In genomic region chr3:80058722-80059121, GRCm38 (mm10) we compare ENCODE assay signal across 8 mouse cellular contexts.
DNase-seq lines count a peak whose midpoint lies in the region; ATAC-seq and TF ChIP-seq lines count a peak whose summit lies in the region.

No protein-coding gene starts in this region.

- no peak overlapping the region for H3K4me3 ChIP-seq in embryonic facial prominence, embryonic 14.5 days (ENCODE audit: low read depth, low read length)
- no peak overlapping the region for H3K4me3 ChIP-seq in hindbrain, postnatal 0 days (ENCODE audit: low read length)

- H3K27me3 ChIP-seq in embryonic facial prominence, embryonic 14.5 days (replicated peaks; ENCODE audit: control insufficient read depth, insufficient read depth, low read length), result no peaks in the 10 kb centered on the region
- no peaks in the 10 kb centered on the region for H3K27me3 ChIP-seq in hindbrain, postnatal 0 days (ENCODE audit: insufficient read depth, low read length)

- peak; percentile 64 for DNase-seq in gastrocnemius, adult 18-20 months (ENCODE audit: low spot score)
- DNase-seq in gastrocnemius, postnatal 25 days, result no peak
- peak; percentile 63 for DNase-seq in urinary bladder, postnatal 14 days (ENCODE audit: low spot score)
- no peak for DNase-seq in urinary bladder, adult 2 months (ENCODE audit: low spot score)
- DNase-seq in embryonic facial prominence, embryonic 14.5 days (ENCODE audit: low spot score), result peak; percentile 58
- DNase-seq in hindbrain, postnatal 0 days (ENCODE audit: low spot score), result peak; percentile 75
- peak; percentile 27 to 66 for DNase-seq in lung, adult 18-20 months
- peak; percentile 77 for DNase-seq in testis, postnatal 10 days (ENCODE audit: low spot score)

- no peaks in the 10 kb centered on the region for H3K36me3 ChIP-seq in embryonic facial prominence, embryonic 14.5 days (ENCODE audit: control insufficient read depth, insufficient read depth, low read length)
- no peaks in the 10 kb centered on the region for H3K36me3 ChIP-seq in hindbrain, postnatal 0 days (ENCODE audit: insufficient read depth, low read length)

- no peak overlapping the region for H3K4me2 ChIP-seq in embryonic facial prominence, embryonic 14.5 days (ENCODE audit: low read depth, low read length)
- H3K4me2 ChIP-seq in hindbrain, postnatal 0 days (ENCODE audit: low read depth, low read length), result no peak overlapping the region

- no peaks in the 10 kb centered on the region for H3K4me1 ChIP-seq in embryonic facial prominence, embryonic 14.5 days (ENCODE audit: control insufficient read depth, insufficient read depth, low read length)
- no peaks in the 10 kb centered on the region for H3K4me1 ChIP-seq in hindbrain, postnatal 0 days (ENCODE audit: insufficient read depth, low read length)

- ATAC-seq in embryonic facial prominence, embryonic 14.5 days (ENCODE audit: low read depth), result peak; percentile 55; the same call in 1 of the 2 replicates
- peak; percentile 51; the same call in 1 of the 2 replicates for ATAC-seq in hindbrain, postnatal 0 days

- TF ChIP-seq CTCF in hindbrain, postnatal 0 days (IDR thresholded peaks at IDR 0.05; ENCODE audit: low read depth), result peak; percentile 65

- no peak overlapping the region for H3K27ac ChIP-seq in embryonic facial prominence, embryonic 14.5 days (replicated peaks; ENCODE audit: low read depth, low read length)
- H3K27ac ChIP-seq in hindbrain, postnatal 0 days, result no peak overlapping the region

- H3K9me3 ChIP-seq in embryonic facial prominence, embryonic 14.5 days (ENCODE audit: control insufficient read depth, low read length), result no peaks in the 10 kb centered on the region
- H3K9me3 ChIP-seq in hindbrain, postnatal 0 days (ENCODE audit: low read length), result no peaks in the 10 kb centered on the region

- WGBS in embryonic facial prominence, embryonic 14.5 days, result 40% methylated on average over 2 of the region's 2 CpGs
- WGBS in hindbrain, postnatal 0 days, result 27% methylated on average over 2 of the region's 2 CpGs

- H3K9ac ChIP-seq in embryonic facial prominence, embryonic 14.5 days (ENCODE audit: low read depth, low read length), result no peak overlapping the region
- no peak overlapping the region for H3K9ac ChIP-seq in hindbrain, postnatal 0 days (replicated peaks; ENCODE audit: low read length)

Comparison
In these comparisons a context has a peak if more than half of its experiments do, and no peak if none do; other contexts are left out.
1. DNase-seq: peak in gastrocnemius, adult 18-20 months (single experiment), urinary bladder, postnatal 14 days (single experiment), embryonic facial prominence, embryonic 14.5 days (single experiment), hindbrain, postnatal 0 days (single experiment), lung, adult 18-20 months (2 of 2) and testis, postnatal 10 days (single experiment); none in gastrocnemius, postnatal 25 days (single experiment) and urinary bladder, adult 2 months (single experiment).